Mouse (Mus musculus): ENCODE data around the gene Ubl4b. TPM values are rescaled to one million over a fixed set of nuclear protein-coding genes. Genes with fewer than 3 reads are reported as not detected.
A peak's percentile ranks its signal among the peaks of the same experiment; 100 is the strongest.

Ubl4b gene
- polyA plus RNA-seq, 1 experiment from 2014 or later = not detected

GRCm38 (mm10) chr3:107593632-107594031 lies 38.8 kb upstream of the Ubl4b start:
- H3K9me3 ChIP-seq (replicated peaks; ENCODE audit: control insufficient read depth, low read length) = no peaks in the 10 kb centered on the region
- H3K4me1 ChIP-seq (ENCODE audit: control insufficient read depth, low read depth, low read length) = no peaks in the 10 kb centered on the region; the same call in 1 of the 2 replicates
- peaks cover 77% of the 10 kb centered on the region for H3K27me3 ChIP-seq (ENCODE audit: control insufficient read depth, insufficient read depth, low read depth, low read length)
- H3K9ac ChIP-seq (ENCODE audit: low read depth, low read length) = no peak overlapping the region
- WGBS (ENCODE audit: insufficient replicate concordance) = 30% methylated on average over 2 of the region's 2 CpGs
- H3K27ac ChIP-seq (ENCODE audit: low read length) = no peak overlapping the region
- H3K36me3 ChIP-seq (ENCODE audit: control insufficient read depth, insufficient read depth) = no peaks in the 10 kb centered on the region
- ATAC-seq (ENCODE audit: low read depth) = no peak
- no peak overlapping the region for H3K4me3 ChIP-seq (ENCODE audit: low read depth, low read length)
- no peak overlapping the region for H3K4me2 ChIP-seq (ENCODE audit: low read depth, low read length)

- no peak overlapping the region for H3K4me3 ChIP-seq (ENCODE audit: low read depth, low read length)
- H3K36me3 ChIP-seq (ENCODE audit: control insufficient read depth, insufficient read depth) = no peaks in the 10 kb centered on the region
- no peak overlapping the region for H3K4me2 ChIP-seq (ENCODE audit: low read depth, low read length)
- no peak overlapping the region for H3K9ac ChIP-seq (ENCODE audit: low read depth, low read length)
- H3K27me3 ChIP-seq (ENCODE audit: control insufficient read depth, insufficient read depth, low read depth, low read length) = peaks cover 68% of the 10 kb centered on the region
- H3K4me1 ChIP-seq (ENCODE audit: control insufficient read depth, low read depth, low read length) = no peaks in the 10 kb centered on the region; the same call in 1 of the 2 replicates
- ATAC-seq (ENCODE audit: low read depth) = no peak
- no peaks in the 10 kb centered on the region for H3K9me3 ChIP-seq (replicated peaks; ENCODE audit: control insufficient read depth, low read length)
- WGBS (ENCODE audit: insufficient replicate concordance) = 26% methylated on average over 1 of the region's 1 CpGs
- H3K27ac ChIP-seq (ENCODE audit: low read length) = no peak overlapping the region
These were observed 36.7 kb upstream of the Ubl4b start for GRCm38 (mm10) chr3:107591612-107592011.

- Histone ChIP-seq H3K4me3 (ENCODE audit: low read depth, low read length) (no peak overlapping the region), H3K27ac (ENCODE audit: low read length) (no peak overlapping the region), H3K36me3 (ENCODE audit: control insufficient read depth, insufficient read depth) (no peaks in the 10 kb centered on the region), H3K9ac (ENCODE audit: low read depth, low read length) (no peak overlapping the region), H3K9me3 (replicated peaks; ENCODE audit: control insufficient read depth, low read length) (no peaks in the 10 kb centered on the region), H3K4me1 (ENCODE audit: control insufficient read depth, low read depth, low read length) (no peaks in the 10 kb centered on the region), H3K4me2 (ENCODE audit: low read depth, low read length) (no peak overlapping the region), H3K27me3 (ENCODE audit: control insufficient read depth, insufficient read depth, low read depth, low read length) (peaks cover 70% of the 10 kb centered on the region)
- no peak for ATAC-seq (ENCODE audit: low read depth)
- WGBS (ENCODE audit: insufficient replicate concordance) = 63% methylated on average over 6 of the region's 6 CpGs
These were observed 31.6 kb upstream of the Ubl4b start for GRCm38 (mm10) chr3:107586504-107586903.

- Histone ChIP-seq H3K36me3 (ENCODE audit: control insufficient read depth, insufficient read depth) (no peaks in the 10 kb centered on the region), H3K27ac (ENCODE audit: low read length) (no peak overlapping the region)
- 6% methylated on average over 1 of the region's 1 CpGs for WGBS (ENCODE audit: insufficient replicate concordance)
These were observed 29.0 kb upstream of the Ubl4b start for GRCm38 (mm10) chr3:107583893-107584292.

GRCm38 (mm10) chr3:107582875-107583767 lies 28.2 kb upstream of the Ubl4b start:
- Histone ChIP-seq H3K27me3 (ENCODE audit: control insufficient read depth, insufficient read depth, low read depth, low read length) (peaks cover 81% of the 10 kb centered on the region), H3K4me2 (ENCODE audit: low read depth, low read length) (peak overlapping the region; percentile 8; the same call in 1 of the 2 replicates), H3K4me1 (ENCODE audit: control insufficient read depth, low read depth, low read length) (no peaks in the 10 kb centered on the region; the same call in 1 of the 2 replicates), H3K4me3 (ENCODE audit: low read depth, low read length) (peak overlapping the region; percentile 29; the same call in 1 of the 2 replicates), H3K9me3 (replicated peaks; ENCODE audit: control insufficient read depth, low read length) (no peaks in the 10 kb centered on the region), H3K36me3 (ENCODE audit: control insufficient read depth, insufficient read depth) (no peaks in the 10 kb centered on the region), H3K27ac (ENCODE audit: low read length) (no peak overlapping the region), H3K9ac (ENCODE audit: low read depth, low read length) (no peak overlapping the region)
- WGBS (ENCODE audit: insufficient replicate concordance) = 2% methylated on average over 65 of the region's 65 CpGs
- no peak for ATAC-seq (ENCODE audit: low read depth)

More at GRCm38 (mm10) chr3:107583893-107584292, 29.0 kb upstream of the Ubl4b start:
- H3K27me3 ChIP-seq (ENCODE audit: control insufficient read depth, insufficient read depth, low read depth, low read length) = peaks cover 83% of the 10 kb centered on the region
- H3K4me1 ChIP-seq (ENCODE audit: control insufficient read depth, low read depth, low read length) = no peaks in the 10 kb centered on the region
- no peak overlapping the region for H3K4me3 ChIP-seq (ENCODE audit: low read depth, low read length)
- ATAC-seq (ENCODE audit: low read depth) = no peak
- H3K9ac ChIP-seq (ENCODE audit: low read depth, low read length) = no peak overlapping the region
- H3K9me3 ChIP-seq (replicated peaks; ENCODE audit: control insufficient read depth, low read length) = no peaks in the 10 kb centered on the region
- no peak overlapping the region for H3K4me2 ChIP-seq (ENCODE audit: low read depth, low read length)

GRCm38 (mm10) chr3:107582130-107582874 lies 27.4 kb upstream of the Ubl4b start:
- Histone ChIP-seq H3K4me1 (ENCODE audit: control insufficient read depth, low read depth, low read length) (peaks cover 5% of the 10 kb centered on the region; the same call in 1 of the 2 replicates), H3K36me3 (ENCODE audit: control insufficient read depth, insufficient read depth) (no peaks in the 10 kb centered on the region), H3K4me3 (ENCODE audit: low read depth, low read length) (peak overlapping the region; percentile 29; the same call in 1 of the 2 replicates), H3K9ac (ENCODE audit: low read depth, low read length) (no peak overlapping the region), H3K9me3 (replicated peaks; ENCODE audit: control insufficient read depth, low read length) (no peaks in the 10 kb centered on the region), H3K27ac (ENCODE audit: low read length) (no peak overlapping the region), H3K4me2 (ENCODE audit: low read depth, low read length) (peak overlapping the region; percentile 8; the same call in 1 of the 2 replicates), H3K27me3 (ENCODE audit: control insufficient read depth, insufficient read depth, low read depth, low read length) (peaks cover 80% of the 10 kb centered on the region)
- WGBS (ENCODE audit: insufficient replicate concordance) = 5% methylated on average over 18 of the region's 18 CpGs
- ATAC-seq (ENCODE audit: low read depth) = no peak

- Histone ChIP-seq H3K4me1 (ENCODE audit: control insufficient read depth, low read depth, low read length) (peaks cover 5% of the 10 kb centered on the region; the same call in 1 of the 2 replicates), H3K36me3 (ENCODE audit: control insufficient read depth, insufficient read depth) (no peaks in the 10 kb centered on the region), H3K27me3 (ENCODE audit: control insufficient read depth, insufficient read depth, low read depth, low read length) (peaks cover 71% of the 10 kb centered on the region), H3K9ac (ENCODE audit: low read depth, low read length) (no peak overlapping the region), H3K27ac (ENCODE audit: low read length) (no peak overlapping the region), H3K4me3 (ENCODE audit: low read depth, low read length) (no peak overlapping the region), H3K9me3 (replicated peaks; ENCODE audit: control insufficient read depth, low read length) (no peaks in the 10 kb centered on the region), H3K4me2 (ENCODE audit: low read depth, low read length) (no peak overlapping the region)
- ATAC-seq (ENCODE audit: low read depth) = no peak
- WGBS (ENCODE audit: insufficient replicate concordance) = 6% methylated on average over 15 of the region's 15 CpGs
These were observed 26.5 kb upstream of the Ubl4b start for GRCm38 (mm10) chr3:107581103-107582010.

- Histone ChIP-seq H3K36me3 (ENCODE audit: control insufficient read depth, insufficient read depth) (no peaks in the 10 kb centered on the region), H3K27me3 (ENCODE audit: control insufficient read depth, insufficient read depth, low read depth, low read length) (peaks cover 53% of the 10 kb centered on the region), H3K9ac (ENCODE audit: low read depth, low read length) (no peak overlapping the region), H3K9me3 (replicated peaks; ENCODE audit: control insufficient read depth, low read length) (no peaks in the 10 kb centered on the region), H3K4me2 (ENCODE audit: low read depth, low read length) (no peak overlapping the region), H3K27ac (ENCODE audit: low read length) (no peak overlapping the region), H3K4me1 (ENCODE audit: control insufficient read depth, low read depth, low read length) (peaks cover 5% of the 10 kb centered on the region; the same call in 1 of the 2 replicates), H3K4me3 (ENCODE audit: low read depth, low read length) (no peak overlapping the region)
- ATAC-seq (ENCODE audit: low read depth) = no peak
- WGBS (ENCODE audit: insufficient replicate concordance) = 3% methylated on average over 4 of the region's 4 CpGs
These were observed 24.6 kb upstream of the Ubl4b start for GRCm38 (mm10) chr3:107579466-107579865.
